Mouse (Mus musculus) left cerebral cortex, adult 18-20 months (tissue): ENCODE measurements around the gene Fhdc1. TPM values are rescaled to one million over a fixed set of nuclear protein-coding genes. Genes with fewer than 3 reads are reported as not detected.

Source experiments
- total RNA-seq, 2 experiments: library from RNA; stranded (reverse); gene quantifications; 2 replicates each; pipeline ENCODE4 v1.2.3; 2021

Fhdc1 gene
- total RNA-seq, 2 experiments from 2014 or later = 4.6 to 6.1 TPM

Other genes starting within 250 kb of the Fhdc1 start
- gene Trim2, start 173.6 kb downstream of the Fhdc1 start, total RNA-seq = 100 to 1,000 TPM; 246 to 258 TPM
- 10 to 100 TPM; 18.2 to 20.1 TPM for gene Arfip1, start 102.2 kb upstream of the Fhdc1 start, total RNA-seq
- under 1 TPM in 1 of 2 experiments, not detected in 1; 0.09 TPM for gene Tigd4, start 113.1 kb upstream of the Fhdc1 start, total RNA-seq
- gene Tmem154, start 185.8 kb upstream of the Fhdc1 start, total RNA-seq = under 1 TPM; 0.28 to 0.37 TPM